In the genomic region with DNA sequence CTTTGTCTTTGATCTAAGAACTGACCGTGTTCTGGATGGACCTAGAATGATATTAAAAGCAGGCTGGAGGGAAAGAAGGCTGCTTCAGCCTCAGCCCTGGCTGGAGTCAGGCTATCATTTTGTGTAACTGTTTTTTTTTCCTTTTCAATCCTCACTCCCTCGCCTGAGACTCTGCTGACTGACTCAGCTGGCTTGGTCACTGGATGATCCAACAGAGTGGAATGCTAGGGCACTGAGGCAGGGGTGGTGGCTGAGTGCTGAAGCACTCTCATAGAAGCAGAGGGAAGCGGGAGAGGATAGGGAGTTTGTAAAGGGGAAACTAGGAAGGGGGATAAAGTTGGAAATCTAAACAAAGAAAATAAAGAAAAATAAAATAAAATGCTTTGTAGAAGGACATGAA, we compare ENCODE assay signal across 23 mouse cellular contexts.
DNase-seq lines count a peak whose midpoint lies in the region; ATAC-seq lines count a peak whose summit lies in the region.
"Had no signal": no experiment of that assay in that cellular context is flagged by ENCODE, and none has a peak within 500 bp of the region (broad histone marks: within the 10 kb centered on the region; RNA-seq: fewer than 3 reads in every experiment).

No protein-coding gene starts in this region.

- no peaks in the 10 kb centered on the region for H3K27me3 ChIP-seq in heart, embryonic 11.5 days (ENCODE audit: control insufficient read depth, insufficient read depth, low read length)
- no peaks in the 10 kb centered on the region for H3K27me3 ChIP-seq in forebrain, embryonic 12.5 days
- H3K27me3 ChIP-seq: embryonic facial prominence, embryonic 15.5 days; hindbrain, embryonic 15.5 days; liver, embryonic 13.5 days; midbrain, embryonic 15.5 days; neural tube, embryonic 13.5 days had no signal

- H3K9me3 ChIP-seq in heart, embryonic 11.5 days (replicated peaks; ENCODE audit: control insufficient read depth, low read length) = no peaks in the 10 kb centered on the region
- no peaks in the 10 kb centered on the region for H3K9me3 ChIP-seq in forebrain, embryonic 12.5 days
- H3K9me3 ChIP-seq: embryonic facial prominence, embryonic 15.5 days; forebrain, embryonic 10.5 days; hindbrain, embryonic 15.5 days; liver, embryonic 13.5 days; midbrain, embryonic 15.5 days; neural tube, embryonic 13.5 days had no signal

- H3K4me2 ChIP-seq in heart, embryonic 11.5 days = no peak overlapping the region
- H3K4me2 ChIP-seq in forebrain, embryonic 12.5 days = no peak overlapping the region
- H3K4me2 ChIP-seq: embryonic facial prominence, embryonic 15.5 days; hindbrain, embryonic 15.5 days; liver, embryonic 13.5 days; lung, embryonic 14.5 days; midbrain, embryonic 15.5 days; neural tube, embryonic 13.5 days had no signal

- H3K27ac ChIP-seq in heart, embryonic 11.5 days (ENCODE audit: low read depth, low read length) = no peak overlapping the region
- H3K27ac ChIP-seq in forebrain, embryonic 12.5 days = no peak overlapping the region
- H3K27ac ChIP-seq: embryonic facial prominence, embryonic 15.5 days; forebrain, embryonic 10.5 days; hindbrain, embryonic 15.5 days; left cerebral cortex, adult 2 months; liver, embryonic 13.5 days; macrophage; midbrain, embryonic 15.5 days; neural tube, embryonic 13.5 days had no signal

- WGBS in heart, embryonic 11.5 days (ENCODE audit: insufficient replicate concordance) = 34% methylated on average over 3 of the region's 3 CpGs
- WGBS in forebrain, embryonic 12.5 days = 64% methylated on average over 3 of the region's 3 CpGs

- intact Hi-C loops in gastrocnemius, postnatal 36 days (cut with DNase I) = no loop called here

- H3K36me3 ChIP-seq in heart, embryonic 11.5 days (ENCODE audit: control insufficient read depth, insufficient read depth, low read length) = no peaks in the 10 kb centered on the region
- H3K36me3 ChIP-seq in forebrain, embryonic 12.5 days (replicated peaks) = no peaks in the 10 kb centered on the region
- H3K36me3 ChIP-seq: embryonic facial prominence, embryonic 15.5 days; forebrain, embryonic 10.5 days; hindbrain, embryonic 15.5 days; liver, embryonic 13.5 days; midbrain, embryonic 15.5 days; neural tube, embryonic 13.5 days had no signal

- no peaks in the 10 kb centered on the region for H3K4me1 ChIP-seq in heart, embryonic 11.5 days (ENCODE audit: control insufficient read depth, insufficient read depth, low read length)
- H3K4me1 ChIP-seq in forebrain, embryonic 12.5 days = peaks cover 3% of the 10 kb centered on the region
- H3K4me1 ChIP-seq: embryonic facial prominence, embryonic 15.5 days; hindbrain, embryonic 15.5 days; liver, embryonic 13.5 days; midbrain, embryonic 15.5 days had no signal

- H3K9ac ChIP-seq in heart, embryonic 11.5 days (ENCODE audit: low read depth, low read length) = no peak overlapping the region
- H3K9ac ChIP-seq in forebrain, embryonic 12.5 days = no peak overlapping the region
- H3K9ac ChIP-seq: embryonic facial prominence, embryonic 15.5 days; forebrain, postnatal 0 days; hindbrain, embryonic 15.5 days; liver, embryonic 13.5 days; lung, embryonic 14.5 days; midbrain, embryonic 15.5 days; neural tube, embryonic 13.5 days had no signal

- no peak overlapping the region for H3K4me3 ChIP-seq in heart, embryonic 11.5 days (ENCODE audit: low read depth, low read length)
- H3K4me3 ChIP-seq in forebrain, embryonic 12.5 days (replicated peaks) = no peak overlapping the region
- H3K4me3 ChIP-seq: embryonic facial prominence, embryonic 15.5 days; forebrain, embryonic 10.5 days; hindbrain, embryonic 15.5 days; left cerebral cortex, adult 2 months; liver, embryonic 13.5 days; midbrain, embryonic 15.5 days; neural tube, embryonic 13.5 days had no signal

- DNase-seq in gastrocnemius, adult 18-20 months (ENCODE audit: low spot score) = peak; percentile 25
- no peak for DNase-seq in gastrocnemius, postnatal 36 days
- peak; percentile 22 for DNase-seq in heart, adult 8-10 months (ENCODE audit: low spot score)
- DNase-seq in 3134 (ENCODE audit: extremely low read depth, insufficient read length, low spot score) (peak; percentile 66), NIH3T3 (ENCODE audit: low read depth) (peak; percentile 79)
- DNase-seq in thymus, postnatal 36 days = no peak
- DNase-seq: cerebellum, adult 9-10 months; forebrain, postnatal 0 days; kidney, adult 2 months; kidney, postnatal 10 days; liver, embryonic 13.5 days; lung, embryonic 14.5 days; retina, postnatal 1 day; thymus, postnatal 14 days had no signal

- no peak for ATAC-seq in heart, embryonic 11.5 days (replicated peaks; ENCODE audit: insufficient number of reproducible peaks, low FRiP score, low TSS enrichment)
- no peak for ATAC-seq in forebrain, embryonic 12.5 days (ENCODE audit: low FRiP score)
- ATAC-seq: forebrain, postnatal 0 days; midbrain, embryonic 15.5 days had no signal

Comparison
In these comparisons a context has a peak if more than half of its experiments do, and no peak if none do; other contexts are left out.
1. DNase-seq: peak in gastrocnemius, adult 18-20 months (single experiment), heart, adult 8-10 months (single experiment), 3134 (single experiment) and NIH3T3 (single experiment); none in gastrocnemius, postnatal 36 days (0 of 2) and thymus, postnatal 36 days (0 of 2).